Mouse (Mus musculus): ENCODE data around the gene Gm44805. TPM values are rescaled to one million over a fixed set of nuclear protein-coding genes. Genes with fewer than 3 reads are reported as not detected.

The Gm44805 gene
- total and polyA plus RNA-seq, 3 experiments: not detected

DNA sequence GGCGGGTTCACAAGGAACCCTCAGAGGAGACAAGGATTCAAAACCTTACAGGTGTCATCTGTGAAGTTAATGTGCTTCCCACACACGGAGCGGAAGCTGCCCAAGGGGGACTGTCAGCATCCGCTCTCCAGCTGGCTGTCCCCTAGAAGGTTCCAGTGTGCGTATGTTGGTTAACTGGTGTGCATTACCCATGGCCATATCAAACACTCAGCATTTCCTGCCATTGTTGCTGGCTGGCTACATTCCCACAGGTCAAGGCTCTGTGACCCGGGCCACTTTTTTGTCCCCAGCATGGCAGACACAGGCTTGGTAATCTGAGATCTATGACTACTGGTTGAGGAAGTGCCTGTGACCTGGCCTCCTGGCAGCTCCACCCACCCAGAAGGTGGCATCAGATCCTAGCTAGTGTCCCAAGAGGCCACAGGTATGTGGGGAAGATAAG, 41.6 kb upstream of the Gm44805 start:
- in situ Hi-C loops (cut with MboI; ENCODE audit: low pct_ligation_motif_present, low pct_unique_long_range_greater_than_20kb, low sequenced_read_pairs): no loop called here
- no peak for DNase-seq (ENCODE audit: extremely low read depth)
- Histone ChIP-seq H3K4me1 (ENCODE audit: control insufficient read depth in 1 of 2, insufficient read depth in 2 of 2) (peaks cover 0 to 11% of the 10 kb centered on the region in 2 experiments; a peak in 2 of 4 replicates), H3K4me3 (replicated peaks in 1 of 3; ENCODE audit: low read depth in 2 of 3, low read length in 2 of 3, poor library complexity in 1 of 3) (no peak overlapping the region), H3K9ac (ENCODE audit: insufficient read depth, low read depth) (no peak overlapping the region), H3K79me2 (replicated peaks; ENCODE audit: control insufficient read depth, extremely low read depth, insufficient read depth, poor library complexity, severe bottlenecking) (no peaks in the 10 kb centered on the region), H3K27ac (ENCODE audit: insufficient read depth, low read depth) (no peak overlapping the region), H3K9me3 (replicated peaks; ENCODE audit: low read length) (peaks cover 9% of the 10 kb centered on the region), H3K27me3 (replicated peaks) (no peaks in the 10 kb centered on the region), H3K36me3 (replicated peaks in 1 of 2; ENCODE audit: control insufficient read depth in 1 of 2, insufficient read depth in 1 of 2, low read length in 1 of 2) (peaks cover 2 to 28% of the 10 kb centered on the region in 2 experiments), H3K4me2 (ENCODE audit: insufficient read depth, low read depth, poor library complexity, severe bottlenecking) (no peak overlapping the region)
- TF ChIP-seq SIN3A (IDR thresholded peaks at IDR 0.05; ENCODE audit: low read length) (no peak), ELF1 (IDR thresholded peaks at IDR 0.05; ENCODE audit: low read depth, low read length) (no peak), NELFE (IDR thresholded peaks at IDR 0.05; ENCODE audit: low read depth, low read length) (no peak), TBP (conservative IDR thresholded peaks at IDR 0.05; ENCODE audit: low read depth, low read length) (no peak), BHLHE40 (IDR thresholded peaks at IDR 0.05; ENCODE audit: low read depth, low read length) (no peak), E2F4 (IDR thresholded peaks at IDR 0.05; ENCODE audit: insufficient replicate concordance, low read depth, low read length) (no peak), USF2 (conservative IDR thresholded peaks at IDR 0.05; ENCODE audit: low read depth, low read length) (no peak), RAD21 (IDR thresholded peaks at IDR 0.05; ENCODE audit: low read depth, low read length) (no peak), EP300 (IDR thresholded peaks at IDR 0.05; ENCODE audit: low read length) (no peak), HCFC1 (IDR thresholded peaks at IDR 0.05; ENCODE audit: low read depth, low read length) (no peak), MEF2A (IDR thresholded peaks at IDR 0.05; ENCODE audit: borderline replicate concordance, low read depth, low read length) (no peak), ZNF384 (IDR thresholded peaks at IDR 0.05; ENCODE audit: low read depth, low read length) (no peak), GABPA (IDR thresholded peaks at IDR 0.05; ENCODE audit: insufficient replicate concordance, low read depth, low read length) (no peak), MAZ (IDR thresholded peaks at IDR 0.05; ENCODE audit: low read depth, low read length) (no peak), JUN (IDR thresholded peaks at IDR 0.05; ENCODE audit: insufficient read depth, low read depth, low read length) (no peak)
- dilution Hi-C loops (cut with MboI; ENCODE audit: extremely low pct_ligation_motif_present, extremely low pct_unique_long_range_greater_than_20kb, low sequenced_read_pairs): no loop called here

DNA sequence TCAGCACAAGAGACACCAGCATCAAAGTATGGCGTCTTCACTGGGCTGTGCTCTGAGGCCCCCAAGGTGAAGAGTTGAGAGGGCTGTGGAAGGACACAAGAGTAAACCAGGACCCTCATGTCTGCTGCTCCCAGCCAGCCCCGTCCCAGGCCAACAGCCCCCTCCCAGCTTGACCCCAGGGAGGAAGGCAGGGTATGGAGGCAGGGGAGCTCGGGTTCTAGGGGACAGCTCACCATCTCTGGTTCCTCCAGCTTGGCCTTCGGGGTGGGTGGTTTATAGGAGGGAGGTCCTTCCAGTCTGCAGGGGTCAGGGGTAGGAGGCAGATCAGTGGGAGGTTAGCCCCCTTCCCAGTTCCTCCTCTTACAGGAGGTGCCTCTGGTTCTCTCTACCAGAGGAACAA, 38.0 kb upstream of the Gm44805 start:
- no peak overlapping the region for H3K4me2 ChIP-seq (ENCODE audit: insufficient read depth, low read depth, poor library complexity, severe bottlenecking)
- DNase-seq (ENCODE audit: extremely low read depth): no peak
- no peaks in the 10 kb centered on the region for H3K27me3 ChIP-seq (replicated peaks)
- peaks cover 4 to 22% of the 10 kb centered on the region in 2 experiments; a peak in 3 of 4 replicates for H3K4me1 ChIP-seq (ENCODE audit: control insufficient read depth in 1 of 2, insufficient read depth in 2 of 2)
- H3K4me3 ChIP-seq (replicated peaks in 1 of 3; ENCODE audit: low read depth in 2 of 3, low read length in 2 of 3, poor library complexity in 1 of 3): no peak overlapping the region
- dilution Hi-C loops (cut with MboI; ENCODE audit: extremely low pct_ligation_motif_present, extremely low pct_unique_long_range_greater_than_20kb, low sequenced_read_pairs) (no loop called here), in situ Hi-C loops (cut with MboI; ENCODE audit: low pct_ligation_motif_present, low pct_unique_long_range_greater_than_20kb, low sequenced_read_pairs) (no loop called here)
- H3K79me2 ChIP-seq (replicated peaks; ENCODE audit: control insufficient read depth, extremely low read depth, insufficient read depth, poor library complexity, severe bottlenecking): peaks cover 9% of the 10 kb centered on the region
- peaks cover 1 to 5% of the 10 kb centered on the region in 2 experiments for H3K36me3 ChIP-seq (replicated peaks in 1 of 2; ENCODE audit: control insufficient read depth in 1 of 2, insufficient read depth in 1 of 2, low read length in 1 of 2)
- peaks cover 9% of the 10 kb centered on the region for H3K9me3 ChIP-seq (replicated peaks; ENCODE audit: low read length)
- H3K27ac ChIP-seq (ENCODE audit: insufficient read depth, low read depth): no peak overlapping the region
- TF ChIP-seq UBTF (IDR thresholded peaks at IDR 0.05; ENCODE audit: low read depth, low read length) (no peak), RAD21 (IDR thresholded peaks at IDR 0.05; ENCODE audit: low read depth, low read length) (no peak), USF2 (conservative IDR thresholded peaks at IDR 0.05; ENCODE audit: low read depth, low read length) (no peak), POLR2A (IDR thresholded peaks at IDR 0.05; ENCODE audit: low read depth, low read length) (no peak), MXI1 (IDR thresholded peaks at IDR 0.05; ENCODE audit: low read depth, low read length) (no peak), MAFK (IDR thresholded peaks at IDR 0.05; ENCODE audit: insufficient replicate concordance, low read length) (no peak), NRF1 (IDR thresholded peaks at IDR 0.05; ENCODE audit: low read depth, low read length) (no peak), PAX5 (IDR thresholded peaks at IDR 0.05; ENCODE audit: low read length) (no peak), TCF12 (IDR thresholded peaks at IDR 0.05; ENCODE audit: low read depth, low read length) (no peak)
- no peak overlapping the region for H3K9ac ChIP-seq (ENCODE audit: insufficient read depth, low read depth)
